Mouse (Mus musculus) MEL (cell line): ENCODE measurements around the gene Gm3952. TPM values are rescaled to one million over a fixed set of nuclear protein-coding genes. Genes with fewer than 3 reads are reported as not detected.

Source experiments
- DNase-seq: peaks from one replicate; pipeline ENCODE4 v3.0.0; 2011; ENCODE audit warnings: low read depth, low spot score
- H3K27ac ChIP-seq: 2 replicates; pipeline ENCODE4 v1.5.1; 2012; ENCODE audit warnings: low read depth, mild to moderate bottlenecking, control low read depth, low read length, moderate library complexity; ENCODE audit not compliant: control insufficient read depth
- H3K27me3 ChIP-seq, 2 experiments: fragments of 150-350 bp in 1 of 2; sonication (generic) in 1 of 2; 2 replicates each; pipeline ENCODE4 v1.6.1; 2012; ENCODE audit warnings: low read length in 2 of 2, mild to moderate bottlenecking in 2 of 2, improper control_type of control experiment in 1 of 2, moderate library complexity in 1 of 2; ENCODE audit not compliant: insufficient read depth in 2 of 2, control insufficient read depth in 1 of 2
- H3K36me3 ChIP-seq, 2 experiments: 2 replicates each; pipeline ENCODE4 v1.6.1; 2012 to 2014; ENCODE audit warnings: low read length in 2 of 2, improper control_type of control experiment in 1 of 2, inconsistent platforms in 1 of 2, mild to moderate bottlenecking in 1 of 2; ENCODE audit not compliant: insufficient read depth in 2 of 2, control insufficient read depth in 1 of 2
- H3K4me1 ChIP-seq, 2 experiments: fragments of 150-350 bp in 1 of 2; sonication (generic) in 1 of 2; 2 replicates each; pipeline ENCODE4 v1.6.1; 2012; ENCODE audit warnings: low read length in 2 of 2, improper control_type of control experiment in 1 of 2, mild to moderate bottlenecking in 1 of 2; ENCODE audit not compliant: insufficient read depth in 2 of 2, control insufficient read depth in 1 of 2
- H3K4me3 ChIP-seq, 2 experiments: fragments of 150-350 bp in 1 of 2; sonication (generic) in 1 of 2; 2 replicates each; pipeline ENCODE4 v1.5.1; 2012; ENCODE audit warnings: low read depth in 2 of 2, low read length in 2 of 2, mild to moderate bottlenecking in 2 of 2, moderate library complexity in 2 of 2, control low read depth in 1 of 2, improper control_type of control experiment in 1 of 2; ENCODE audit not compliant: control insufficient read depth in 1 of 2, insufficient read depth in 1 of 2
- H3K79me2 ChIP-seq: 2 replicates; pipeline ENCODE4 v1.6.1; 2012; ENCODE audit warnings: mild to moderate bottlenecking, low read length, moderate library complexity; ENCODE audit not compliant: control insufficient read depth, poor library complexity, insufficient read depth
- H3K9ac ChIP-seq: 2 replicates; pipeline ENCODE4 v1.6.1; 2012; ENCODE audit warnings: low read depth, mild to moderate bottlenecking, control low read depth, low read length, moderate library complexity; ENCODE audit not compliant: control insufficient read depth, poor library complexity, severe bottlenecking
- H3K9me3 ChIP-seq: fragments of 150-350 bp; sonication (generic); replicated peaks from 2 replicates; pipeline ENCODE4 v1.6.1; 2012; ENCODE audit warnings: mild to moderate bottlenecking, low read length, improper control_type of control experiment, moderate library complexity; ENCODE audit not compliant: insufficient read depth
- CHD2 ChIP-seq: IDR thresholded peaks from 2 replicates; pipeline ENCODE4 v1.6.1; 2011; ENCODE audit warnings: low read length, improper control_type of control experiment
- CTCF ChIP-seq, 3 experiments: IDR thresholded peaks in 2 of 3; conservative IDR thresholded peaks in 1 of 3; 2 replicates each; pipeline ENCODE4 v1.5.1; 2011 to 2012; ENCODE audit warnings: low read length in 3 of 3, low read depth in 2 of 3, mild to moderate bottlenecking in 2 of 3, improper control_type of control experiment in 1 of 3, inconsistent platforms in 1 of 3, mixed read lengths in 1 of 3, moderate library complexity in 1 of 3; ENCODE audit not compliant: control insufficient read depth in 1 of 3, insufficient read depth in 1 of 3, poor library complexity in 1 of 3, severe bottlenecking in 1 of 3
- EP300 ChIP-seq, 2 experiments: IDR thresholded peaks; 2 replicates each; pipeline ENCODE4 v1.6.1; 2011; ENCODE audit warnings: improper control_type of control experiment in 2 of 2, low read length in 2 of 2, low read depth in 1 of 2, mild to moderate bottlenecking in 1 of 2
- GABPA ChIP-seq: IDR thresholded peaks from 2 replicates; pipeline ENCODE4 v1.6.1; 2012; ENCODE audit warnings: low read depth, mild to moderate bottlenecking, inconsistent platforms, low read length, improper control_type of control experiment, moderate library complexity
- GATA1 ChIP-seq: IDR thresholded peaks from 2 replicates; pipeline ENCODE4 v1.6.1; 2011; ENCODE audit warnings: low read depth, low read length, improper control_type of control experiment
- HCFC1 ChIP-seq: IDR thresholded peaks from 2 replicates; pipeline ENCODE4 v1.6.1; 2012; ENCODE audit warnings: low read depth, mild to moderate bottlenecking, inconsistent platforms, low read length, improper control_type of control experiment, moderate library complexity
- JUND ChIP-seq: IDR thresholded peaks from 2 replicates; pipeline ENCODE4 v1.6.1; 2011; ENCODE audit warnings: low read depth, mild to moderate bottlenecking, improper control_type of control experiment, low read length
- MAX ChIP-seq: IDR thresholded peaks from 2 replicates; pipeline ENCODE4 v1.6.1; 2011; ENCODE audit warnings: low read length, improper control_type of control experiment
- MEF2A ChIP-seq: IDR thresholded peaks from 2 replicates; pipeline ENCODE4 v1.6.1; 2014; ENCODE audit warnings: low read depth, mild to moderate bottlenecking, inconsistent platforms, low read length, improper control_type of control experiment; ENCODE audit not compliant: poor library complexity, insufficient replicate concordance, severe bottlenecking; ENCODE audit errors: extremely low read depth
- NRF1 ChIP-seq: IDR thresholded peaks from 2 replicates; pipeline ENCODE4 v1.6.1; 2014; ENCODE audit warnings: low read depth, mild to moderate bottlenecking, inconsistent platforms, low read length, improper control_type of control experiment, moderate library complexity; ENCODE audit not compliant: poor library complexity, insufficient read depth, severe bottlenecking
- POLR2AphosphoS2 ChIP-seq: IDR thresholded peaks from 2 replicates; pipeline ENCODE4 v1.6.1; 2011; ENCODE audit warnings: low read length, improper control_type of control experiment
- POLR2AphosphoS5 ChIP-seq: IDR thresholded peaks from 2 replicates; pipeline ENCODE4 v1.6.1; 2012; ENCODE audit warnings: low read depth, borderline replicate concordance, mild to moderate bottlenecking, inconsistent platforms, low read length, moderate library complexity, mixed read lengths
- SIN3A ChIP-seq: IDR thresholded peaks from 2 replicates; pipeline ENCODE4 v1.6.1; 2012; ENCODE audit warnings: low read length, improper control_type of control experiment, inconsistent platforms
- SMC3 ChIP-seq: IDR thresholded peaks from 2 replicates; pipeline ENCODE4 v1.6.1; 2011; ENCODE audit warnings: low read depth, low read length, improper control_type of control experiment
- TAL1 ChIP-seq: IDR thresholded peaks from 2 replicates; pipeline ENCODE4 v1.6.1; 2012; ENCODE audit warnings: mild to moderate bottlenecking, inconsistent platforms, low read length, moderate library complexity, mixed read lengths
- TCF12 ChIP-seq: IDR thresholded peaks from 2 replicates; pipeline ENCODE4 v1.6.1; 2014; ENCODE audit warnings: low read depth, mild to moderate bottlenecking, inconsistent platforms, low read length, improper control_type of control experiment, moderate library complexity
- USF1 ChIP-seq: IDR thresholded peaks from 2 replicates; pipeline ENCODE4 v1.6.1; 2014; ENCODE audit warnings: low read depth, mild to moderate bottlenecking, inconsistent platforms, low read length, improper control_type of control experiment, moderate library complexity
- ZC3H11A ChIP-seq: IDR thresholded peaks from 2 replicates; pipeline ENCODE4 v1.6.1; 2012; ENCODE audit warnings: low read depth, mild to moderate bottlenecking, inconsistent platforms, low read length, improper control_type of control experiment
- ZKSCAN1 ChIP-seq: IDR thresholded peaks from 2 replicates; pipeline ENCODE4 v1.6.1; 2012; ENCODE audit warnings: low read depth, mild to moderate bottlenecking, inconsistent platforms, low read length, improper control_type of control experiment, moderate library complexity
- polyA plus RNA-seq, 2 experiments: library from polyadenylated mRNA; stranded (reverse) in 1 of 2; unstranded in 1 of 2; fragments of >175 nt in 1 of 2; fragments of >200 nt in 1 of 2; gene quantifications; 2 replicates each; pipeline versions ENCODE4 v1.2.1 to v1.2.4; 2012; ENCODE audit warnings: low replicate concordance in 2 of 2, low read depth in 1 of 2; ENCODE audit not compliant: insufficient read length in 2 of 2, insufficient read depth in 1 of 2, missing spikeins in 1 of 2
- total RNA-seq: library from RNA; depleted of rRNA; stranded (reverse); fragments of 300-350 nt; gene quantifications from 2 replicates; pipeline ENCODE4 v1.2.3, GENCODE M21; 2012

Gm3952 gene
- total and polyA plus RNA-seq, 3 experiments: not detected

DNA sequence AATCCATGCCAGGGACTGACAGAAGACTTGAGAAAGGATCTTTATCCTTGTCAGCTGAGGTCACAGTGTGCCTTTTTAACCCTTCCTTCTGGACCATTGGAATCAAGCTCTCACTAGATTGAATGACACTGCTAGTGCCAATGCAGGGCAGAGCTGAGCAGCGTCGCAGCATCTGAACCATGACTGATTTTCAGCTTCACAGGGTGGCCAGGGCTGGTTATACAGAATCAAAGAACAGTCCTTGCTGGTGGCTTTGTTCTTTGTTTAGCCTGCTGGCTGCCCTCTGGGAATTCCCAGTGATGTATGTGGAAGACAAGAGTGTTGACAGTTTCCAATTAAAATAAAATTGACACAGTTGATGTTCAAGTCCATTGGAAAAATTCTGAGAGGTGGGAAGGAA lies 66.2 kb downstream of the Gm3952 start:
- peaks cover 5 to 16% of the 10 kb centered on the region in 2 experiments for H3K36me3 ChIP-seq
- no peaks in the 10 kb centered on the region for H3K27me3 ChIP-seq
- no peaks in the 10 kb centered on the region for H3K9me3 ChIP-seq
- no peak overlapping the region for H3K4me3 ChIP-seq
- TF ChIP-seq TAL1 (no peak), USF1 (no peak), ZC3H11A (no peak), ZKSCAN1 (no peak), HCFC1 (no peak), CHD2 (no peak), MAX (no peak), SIN3A (no peak), NRF1 (no peak), JUND (no peak), POLR2AphosphoS2 (no peak), MEF2A (no peak)
- DNase-seq: no peak
- H3K9ac ChIP-seq: no peak overlapping the region
- H3K27ac ChIP-seq: no peak overlapping the region
- H3K4me1 ChIP-seq: no peaks in the 10 kb centered on the region
- H3K79me2 ChIP-seq: no peaks in the 10 kb centered on the region

GRCm38 (mm10) chr8:128727213-128727612 lies 71.3 kb downstream of the Gm3952 start:
- H3K9ac ChIP-seq: no peak overlapping the region
- TF ChIP-seq GATA1 (no peak), GABPA (no peak), USF1 (no peak), EP300 (IDR thresholded peaks at IDR 0.05; ENCODE audit: low read depth in 1 of 2, low read length in 2 of 2) (no peak), HCFC1 (no peak)
- H3K36me3 ChIP-seq: peaks cover 2 to 32% of the 10 kb centered on the region in 2 experiments

GRCm38 (mm10) chr8:128724819-128725218 lies 73.7 kb downstream of the Gm3952 start:
- H3K4me1 ChIP-seq: peaks cover 0 to 4% of the 10 kb centered on the region in 2 experiments; a peak in 2 of 4 replicates
- no peak overlapping the region for H3K27ac ChIP-seq
- H3K79me2 ChIP-seq: no peaks in the 10 kb centered on the region
- TF ChIP-seq POLR2AphosphoS5: no peak
- peak; percentile 42 for TF ChIP-seq SMC3
- no peak for TF ChIP-seq GATA1
- TF ChIP-seq TCF12: no peak
- TF ChIP-seq CTCF (IDR thresholded peaks at IDR 0.05 in 2 of 3, conservative IDR thresholded peaks at IDR 0.05 in 1 of 3; ENCODE audit: control insufficient read depth in 1 of 3, insufficient read depth in 1 of 3, low read depth in 2 of 3, low read length in 3 of 3, poor library complexity in 1 of 3, severe bottlenecking in 1 of 3): peak in 1 of 3 experiments; percentile 45; a peak in 3 of 6 replicates
- H3K27me3 ChIP-seq: no peaks in the 10 kb centered on the region
- no peak overlapping the region for H3K9ac ChIP-seq
- H3K36me3 ChIP-seq: peaks cover 7 to 43% of the 10 kb centered on the region in 2 experiments
- H3K4me3 ChIP-seq: no peak overlapping the region
- DNase-seq: peak; percentile 38
- H3K9me3 ChIP-seq: no peaks in the 10 kb centered on the region

More at GRCm38 (mm10) chr8:128727213-128727612, 71.3 kb downstream of the Gm3952 start:
- Histone ChIP-seq H3K27me3 (no peaks in the 10 kb centered on the region), H3K9me3 (no peaks in the 10 kb centered on the region), H3K4me3 (no peak overlapping the region), H3K27ac (no peak overlapping the region), H3K4me1 (peaks cover 0 to under 1% of the 10 kb centered on the region in 2 experiments; a peak in 1 of 4 replicates), H3K79me2 (no peaks in the 10 kb centered on the region)
- DNase-seq: no peak
